In genomic region chr19:24278859-24279258, GRCm38 (mm10) we compare ENCODE assay signal across 9 mouse cellular contexts. TPM values are rescaled to one million over a fixed set of nuclear protein-coding genes. Genes with fewer than 3 reads are reported as not detected.
DNase-seq lines count a peak whose midpoint lies in the region; ATAC-seq and TF ChIP-seq lines count a peak whose summit lies in the region.
"Had no signal": no experiment of that assay in that cellular context is flagged by ENCODE, and none has a peak within 500 bp of the region (broad histone marks: within the 10 kb centered on the region; RNA-seq: fewer than 3 reads in every experiment).

No protein-coding gene starts in this region.

- no peak for TF ChIP-seq RAD21 in MEL (IDR thresholded peaks at IDR 0.05; ENCODE audit: low read depth, low read length)

- DNase-seq in heart, adult 18-20 months, result no peak
- no peak for DNase-seq in MEL (ENCODE audit: low read depth, low spot score)
- no peak for DNase-seq in hindbrain, embryonic 11.5 days (ENCODE audit: low spot score)
- no peak for DNase-seq in right cerebral cortex, postnatal 4 days
- DNase-seq in retina, embryonic 14.5 days (ENCODE audit: low spot score), result no peak
- no peak for DNase-seq in left cerebral cortex, postnatal 10 days (ENCODE audit: extremely low spot score in 1 of 2, low spot score in 2 of 2)
- DNase-seq: kidney, adult 2 months had no signal

- intact Hi-C loops in left cerebral cortex, postnatal 10 days (cut with DNase I), result no loop called here

- no peak for ATAC-seq in heart, embryonic 14.5 days (ENCODE audit: insufficient number of reproducible peaks, insufficient read depth, low FRiP score, low read depth)
- ATAC-seq in hindbrain, embryonic 11.5 days (ENCODE audit: low FRiP score), result no peak
- no peak for ATAC-seq in liver, embryonic 16.5 days (ENCODE audit: low read depth)

- H3K9ac ChIP-seq in heart, embryonic 14.5 days (ENCODE audit: low read length), result peak overlapping the region; percentile 93
- peak overlapping the region; percentile 75 for H3K9ac ChIP-seq in MEL (ENCODE audit: control insufficient read depth, low read depth, low read length, poor library complexity, severe bottlenecking)
- H3K9ac ChIP-seq in hindbrain, embryonic 11.5 days (ENCODE audit: low read depth, low read length), result peak overlapping the region; percentile 83; the same call in 1 of the 2 replicates
- H3K9ac ChIP-seq in liver, embryonic 16.5 days (ENCODE audit: low read depth, low read length), result peak overlapping the region; percentile 74

- TF ChIP-seq POLR2A in MEL (IDR thresholded peaks at IDR 0.05; ENCODE audit: control insufficient read depth in 1 of 2, insufficient read depth in 1 of 2, low read depth in 1 of 2, low read length in 2 of 2, poor library complexity in 1 of 2), result no peak

- H3K4me3 ChIP-seq in heart, embryonic 14.5 days (ENCODE audit: control insufficient read depth in 1 of 2, insufficient read depth in 1 of 2, low read depth in 1 of 2, low read length in 2 of 2), result peak overlapping the region in 1 of 2 experiments; percentile 70; a peak in 1 of 4 replicates
- peak overlapping the region; percentile 66 to 69; a peak in 2 of 4 replicates for H3K4me3 ChIP-seq in MEL (ENCODE audit: control insufficient read depth in 1 of 2, insufficient read depth in 1 of 2, low read depth in 2 of 2, low read length in 2 of 2)
- H3K4me3 ChIP-seq in hindbrain, embryonic 11.5 days (ENCODE audit: low read depth, low read length), result 0 out of 2 replicates have a peak overlapping the region, but pooled peaks have one; percentile 10
- H3K4me3 ChIP-seq in liver, embryonic 16.5 days (ENCODE audit: low read depth, low read length), result peak overlapping the region; percentile 76

- H3K27ac ChIP-seq in heart, embryonic 14.5 days (replicated peaks in 1 of 2; ENCODE audit: control insufficient read depth in 1 of 2, insufficient read depth in 1 of 2, low read depth in 2 of 2, low read length in 2 of 2), result no peak overlapping the region
- peak overlapping the region; percentile 91 for H3K27ac ChIP-seq in MEL (ENCODE audit: control insufficient read depth, low read depth, low read length)
- no peak overlapping the region for H3K27ac ChIP-seq in hindbrain, embryonic 11.5 days (ENCODE audit: low read depth, low read length)
- H3K27ac ChIP-seq in liver, embryonic 16.5 days (ENCODE audit: low read length), result peak overlapping the region; percentile 91

- peak overlapping the region; percentile 90 for H3K4me2 ChIP-seq in heart, embryonic 14.5 days (ENCODE audit: low read length)
- peak overlapping the region; percentile 56 for H3K4me2 ChIP-seq in hindbrain, embryonic 11.5 days (replicated peaks; ENCODE audit: low read depth, low read length)
- peak overlapping the region; percentile 85 for H3K4me2 ChIP-seq in liver, embryonic 16.5 days (ENCODE audit: low read depth, low read length)

- TF ChIP-seq EP300 in MEL (IDR thresholded peaks at IDR 0.05; ENCODE audit: low read depth in 1 of 2, low read length in 2 of 2), result no peak

- TF ChIP-seq CTCF in MEL (IDR thresholded peaks at IDR 0.05 in 2 of 3, conservative IDR thresholded peaks at IDR 0.05 in 1 of 3; ENCODE audit: control insufficient read depth in 1 of 3, insufficient read depth in 1 of 3, low read depth in 2 of 3, low read length in 3 of 3, poor library complexity in 1 of 3, severe bottlenecking in 1 of 3), result no peak

- peaks cover 12% of the 10 kb centered on the region for H3K79me2 ChIP-seq in MEL (ENCODE audit: control insufficient read depth, insufficient read depth, low read length, poor library complexity)

- peaks cover 25% of the 10 kb centered on the region for H3K36me3 ChIP-seq in heart, embryonic 14.5 days (ENCODE audit: control insufficient read depth, insufficient read depth, low read length)
- peaks cover 0 to 6% of the 10 kb centered on the region in 2 experiments; a peak in 3 of 4 replicates for H3K36me3 ChIP-seq in MEL (ENCODE audit: control insufficient read depth in 1 of 2, insufficient read depth in 2 of 2, low read length in 2 of 2)
- no peaks in the 10 kb centered on the region for H3K36me3 ChIP-seq in hindbrain, embryonic 11.5 days (ENCODE audit: control insufficient read depth, insufficient read depth, low read length)
- no peaks in the 10 kb centered on the region for H3K36me3 ChIP-seq in liver, embryonic 16.5 days (ENCODE audit: control insufficient read depth, insufficient read depth)

- WGBS in heart, embryonic 14.5 days, result 88% methylated on average over 15 of the region's 15 CpGs
- WGBS in hindbrain, embryonic 11.5 days, result 88% methylated on average over 15 of the region's 15 CpGs
- WGBS in liver, embryonic 16.5 days (ENCODE audit: insufficient replicate concordance), result 78% methylated on average over 15 of the region's 15 CpGs

- H3K27me3 ChIP-seq in heart, embryonic 14.5 days (ENCODE audit: control insufficient read depth, insufficient read depth, low read length), result no peaks in the 10 kb centered on the region
- no peaks in the 10 kb centered on the region for H3K27me3 ChIP-seq in MEL (ENCODE audit: control insufficient read depth in 1 of 2, insufficient read depth in 2 of 2, low read length in 2 of 2)
- H3K27me3 ChIP-seq in hindbrain, embryonic 11.5 days (ENCODE audit: control insufficient read depth, insufficient read depth, low read length), result no peaks in the 10 kb centered on the region
- no peaks in the 10 kb centered on the region for H3K27me3 ChIP-seq in liver, embryonic 16.5 days (ENCODE audit: control insufficient read depth, insufficient read depth, low read depth, low read length)

- H3K9me3 ChIP-seq in heart, embryonic 14.5 days (ENCODE audit: control insufficient read depth, low read length), result no peaks in the 10 kb centered on the region
- H3K9me3 ChIP-seq in MEL (replicated peaks; ENCODE audit: insufficient read depth, low read length), result no peaks in the 10 kb centered on the region
- H3K9me3 ChIP-seq in hindbrain, embryonic 11.5 days (ENCODE audit: control insufficient read depth, low read length), result no peaks in the 10 kb centered on the region
- no peaks in the 10 kb centered on the region for H3K9me3 ChIP-seq in liver, embryonic 16.5 days (replicated peaks; ENCODE audit: control insufficient read depth, low read length)

- peaks cover 3 to 6% of the 10 kb centered on the region in 2 experiments for H3K4me1 ChIP-seq in heart, embryonic 14.5 days (ENCODE audit: control insufficient read depth in 2 of 2, insufficient read depth in 2 of 2, low read length in 2 of 2)
- peaks cover 2 to 19% of the 10 kb centered on the region in 2 experiments for H3K4me1 ChIP-seq in MEL (ENCODE audit: control insufficient read depth in 1 of 2, insufficient read depth in 2 of 2, low read length in 2 of 2)
- H3K4me1 ChIP-seq in hindbrain, embryonic 11.5 days (replicated peaks; ENCODE audit: control insufficient read depth, insufficient read depth, low read length), result 0 out of 2 replicates have a peak, but pooled peaks cover 2% of the 10 kb centered on the region
- peaks cover 39% of the 10 kb centered on the region for H3K4me1 ChIP-seq in liver, embryonic 16.5 days (ENCODE audit: control insufficient read depth, low read depth, low read length)

TF ChIP-seq in MEL, 35 proteins besides CTCF, POLR2A, EP300 and RAD21:
- TF ChIP-seq UBTF (IDR thresholded peaks at IDR 0.05; ENCODE audit: borderline replicate concordance, insufficient read depth, low read depth, low read length) (no peak), HCFC1 (IDR thresholded peaks at IDR 0.05; ENCODE audit: low read depth, low read length) (no peak), TCF12 (IDR thresholded peaks at IDR 0.05; ENCODE audit: low read depth, low read length) (no peak), MAX (IDR thresholded peaks at IDR 0.05; ENCODE audit: low read length) (no peak)

RNA-seq across cellular contexts. Expression of gene Fxn, which starts 1.5 kb away (rescaled TPM):
- 60.4 and 64.6 TPM in 2 replicates for polyA plus RNA-seq in heart, embryonic 14.5 days (2014; fragmentation: Nextera tagmentation; extraction: Ambion mirVana)
- 10 to 100 TPM; 26.1 to 30.0 TPM for total RNA-seq in heart, adult 18-20 months (2021)
- 46.2 and 53.7 TPM in 2 replicates for total RNA-seq in MEL (2012; rRNA removed)
- polyA plus RNA-seq in MEL (2012; ENCODE audit: insufficient read depth in 1 of 2, insufficient read length in 2 of 2, low read depth in 1 of 2, low replicate concordance in 2 of 2, missing spikeins in 1 of 2), result 10 to 100 TPM in 1 of 2 experiments, not detected in 1; 83.7 TPM
- polyA plus RNA-seq in hindbrain, embryonic 11.5 days (2014; fragmentation: Nextera tagmentation; extraction: Ambion mirVana), result 49.0 and 49.3 TPM in 2 replicates
- 36.5 and 44.0 TPM in 2 replicates for polyA plus RNA-seq in liver, embryonic 16.5 days (2015; fragmentation: Nextera tagmentation; extraction: Ambion mirVana)
- total RNA-seq in left cerebral cortex, postnatal 10 days (2021), result 10 to 100 TPM; 10.4 to 10.5 TPM

RNA-seq across cellular contexts. Expression of gene Tjp2, which starts 54.0 kb away (rescaled TPM):
- 22.7 and 23.2 TPM in 2 replicates for polyA plus RNA-seq in heart, embryonic 14.5 days (2014; fragmentation: Nextera tagmentation; extraction: Ambion mirVana)
- 10 to 100 TPM; 13.3 to 15.3 TPM for total RNA-seq in heart, adult 18-20 months (2021)
- total RNA-seq in MEL (2012; rRNA removed), result 3.0 and 3.6 TPM in 2 replicates
- 1 to 10 TPM in 1 of 2 experiments, not detected in 1; 8.3 TPM for polyA plus RNA-seq in MEL (2012; ENCODE audit: insufficient read depth in 1 of 2, insufficient read length in 2 of 2, low read depth in 1 of 2, low replicate concordance in 2 of 2, missing spikeins in 1 of 2)
- 18.1 and 19.1 TPM in 2 replicates for polyA plus RNA-seq in hindbrain, embryonic 11.5 days (2014; fragmentation: Nextera tagmentation; extraction: Ambion mirVana)
- 5.2 and 6.6 TPM in 2 replicates for polyA plus RNA-seq in liver, embryonic 16.5 days (2015; fragmentation: Nextera tagmentation; extraction: Ambion mirVana)
- total RNA-seq in left cerebral cortex, postnatal 10 days (2021), result 10 to 100 TPM; 16.6 to 18.0 TPM

Comparison
In these comparisons a context has a peak if more than half of its experiments do, and no peak if none do; other contexts are left out.
1. H3K27ac ChIP-seq: peak in MEL (single experiment) and liver, embryonic 16.5 days (single experiment); none in heart, embryonic 14.5 days (0 of 2) and hindbrain, embryonic 11.5 days (single experiment).
2. Peak in every context shown above with its lines, with median percentiles within 50 percentile points of each other: H3K4me2 ChIP-seq and H3K9ac ChIP-seq.